Mouse (Mus musculus): ENCODE data around the gene Gclm.
"Not testable (repeated sequence)": the region's sequence is repeated elsewhere in the genome, so short reads cannot be mapped to it uniquely, and the experiment has no call there.

Gclm gene

DNA sequence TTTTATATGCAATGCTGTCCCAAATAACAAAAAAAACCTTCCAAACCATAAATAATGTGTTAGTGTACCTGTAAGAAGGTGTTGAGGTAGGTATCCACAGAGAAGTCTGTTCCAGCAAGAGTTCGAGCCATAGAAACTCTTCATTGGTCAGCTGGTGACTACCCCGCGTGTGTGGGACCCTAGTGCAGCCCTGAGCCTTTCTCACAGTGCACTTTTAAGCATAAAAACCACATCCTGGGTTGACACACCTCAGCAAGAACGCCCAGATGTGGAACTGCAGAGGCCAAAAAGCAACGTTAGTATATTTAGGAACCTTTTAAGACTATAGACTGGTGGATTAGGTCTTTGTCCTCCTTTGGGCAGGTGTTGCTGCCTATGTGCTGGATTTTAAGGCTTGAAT is 41.8 kb downstream of the Gclm start:
- in situ Hi-C loops (cut with MboI; ENCODE audit: low pct_unique_long_range_greater_than_20kb in 1 of 2, low sequenced_read_pairs in 2 of 2, unreplicated experiment in 1 of 2), result no loop called here

DNA sequence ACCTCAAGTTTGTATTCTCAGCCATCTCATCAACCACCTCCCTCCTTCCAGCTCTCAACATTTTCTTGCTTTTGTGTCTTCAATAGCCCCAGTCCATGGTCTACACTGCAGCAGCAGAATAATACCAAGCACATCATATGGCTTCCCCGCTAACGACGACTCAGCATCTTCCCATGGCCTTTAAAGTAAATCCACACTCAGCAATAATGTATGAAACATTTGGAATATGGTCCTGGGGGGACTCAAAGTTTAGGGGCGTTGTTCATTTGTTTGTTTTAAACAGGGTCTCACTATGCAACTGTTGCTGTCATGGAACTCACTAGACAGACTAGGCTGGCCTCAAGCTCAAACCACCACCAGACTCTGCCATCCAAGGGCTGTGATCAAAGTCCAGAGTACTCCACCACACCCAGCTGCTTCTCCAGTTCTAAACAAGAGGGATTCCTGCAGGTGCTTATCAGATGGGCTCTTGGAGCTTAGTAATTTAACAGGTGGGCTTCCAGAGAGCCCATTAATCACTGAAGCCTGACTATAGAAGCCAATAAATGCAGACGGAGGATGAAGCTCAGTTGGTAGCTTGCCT is 43.3 kb downstream of the Gclm start:
- in situ Hi-C loops (cut with MboI; ENCODE audit: low pct_unique_long_range_greater_than_20kb in 1 of 2, low sequenced_read_pairs in 2 of 2, unreplicated experiment in 1 of 2), result no loop called here

DNA sequence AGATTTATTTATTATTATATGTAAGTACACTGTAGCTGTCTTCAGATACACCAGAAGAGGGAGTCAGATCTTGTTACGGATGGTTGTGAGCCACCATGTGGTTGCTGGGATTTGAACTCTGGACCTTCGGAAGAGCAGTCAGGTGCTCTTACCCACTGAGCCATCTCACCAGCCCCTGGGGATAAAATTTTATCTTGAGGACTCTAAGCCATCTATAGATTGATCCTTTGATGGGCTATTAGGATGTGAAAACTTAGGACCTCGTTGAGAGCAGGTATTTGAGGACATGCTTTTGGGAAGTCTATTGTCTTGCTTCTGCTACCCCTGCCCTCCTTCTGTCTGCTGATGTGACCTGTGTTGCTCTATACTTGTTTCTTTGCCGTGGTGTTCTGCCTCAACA is 44.0 kb downstream of the Gclm start:
- in situ Hi-C loops (cut with MboI; ENCODE audit: low pct_unique_long_range_greater_than_20kb in 1 of 2, low sequenced_read_pairs in 2 of 2, unreplicated experiment in 1 of 2), result not testable (repeated sequence)

DNA sequence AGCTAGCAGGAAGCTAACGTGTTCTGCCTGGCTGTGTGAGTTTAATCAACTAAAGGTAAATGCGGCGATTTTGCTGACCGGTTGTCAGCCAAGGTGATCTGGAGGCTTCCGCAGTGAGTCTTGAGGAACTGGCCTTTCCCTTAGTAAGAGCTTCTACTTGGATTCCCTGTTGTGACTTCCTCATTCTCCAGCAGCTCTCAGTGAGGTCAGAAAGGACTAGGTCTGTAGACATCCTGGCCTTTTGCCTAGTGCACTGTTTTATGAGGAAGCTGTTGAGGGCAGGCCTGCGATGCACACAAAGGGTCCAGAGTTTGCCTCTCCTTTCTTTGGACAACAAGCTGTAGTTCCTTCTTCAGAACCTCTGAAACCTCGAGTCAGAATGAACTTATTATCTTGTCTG is 45.3 kb downstream of the Gclm start:
- in situ Hi-C loops (cut with MboI; ENCODE audit: low pct_unique_long_range_greater_than_20kb in 1 of 2, low sequenced_read_pairs in 2 of 2, unreplicated experiment in 1 of 2), result no loop called here

DNA sequence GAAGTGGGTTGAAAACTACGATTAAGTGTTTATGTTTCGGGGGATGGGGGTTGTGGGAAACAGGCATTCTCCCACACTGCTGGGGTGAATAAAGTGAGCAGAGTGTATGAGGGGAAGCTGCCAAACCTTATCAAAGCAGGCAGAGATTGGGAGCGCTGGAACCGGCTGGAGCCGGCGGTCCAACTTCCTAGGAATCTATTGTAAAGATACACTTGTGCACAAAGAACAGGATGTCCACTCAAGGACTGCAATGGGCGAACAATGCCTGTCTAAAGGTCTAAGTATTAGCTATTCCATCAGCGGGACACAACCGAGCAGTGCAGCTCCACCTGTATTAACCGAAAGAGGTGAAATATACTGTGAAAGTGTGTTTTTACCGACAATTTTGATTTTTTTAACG is 46.5 kb downstream of the Gclm start:
- in situ Hi-C loops (cut with MboI; ENCODE audit: low pct_unique_long_range_greater_than_20kb in 1 of 2, low sequenced_read_pairs in 2 of 2, unreplicated experiment in 1 of 2), result no loop called here

DNA sequence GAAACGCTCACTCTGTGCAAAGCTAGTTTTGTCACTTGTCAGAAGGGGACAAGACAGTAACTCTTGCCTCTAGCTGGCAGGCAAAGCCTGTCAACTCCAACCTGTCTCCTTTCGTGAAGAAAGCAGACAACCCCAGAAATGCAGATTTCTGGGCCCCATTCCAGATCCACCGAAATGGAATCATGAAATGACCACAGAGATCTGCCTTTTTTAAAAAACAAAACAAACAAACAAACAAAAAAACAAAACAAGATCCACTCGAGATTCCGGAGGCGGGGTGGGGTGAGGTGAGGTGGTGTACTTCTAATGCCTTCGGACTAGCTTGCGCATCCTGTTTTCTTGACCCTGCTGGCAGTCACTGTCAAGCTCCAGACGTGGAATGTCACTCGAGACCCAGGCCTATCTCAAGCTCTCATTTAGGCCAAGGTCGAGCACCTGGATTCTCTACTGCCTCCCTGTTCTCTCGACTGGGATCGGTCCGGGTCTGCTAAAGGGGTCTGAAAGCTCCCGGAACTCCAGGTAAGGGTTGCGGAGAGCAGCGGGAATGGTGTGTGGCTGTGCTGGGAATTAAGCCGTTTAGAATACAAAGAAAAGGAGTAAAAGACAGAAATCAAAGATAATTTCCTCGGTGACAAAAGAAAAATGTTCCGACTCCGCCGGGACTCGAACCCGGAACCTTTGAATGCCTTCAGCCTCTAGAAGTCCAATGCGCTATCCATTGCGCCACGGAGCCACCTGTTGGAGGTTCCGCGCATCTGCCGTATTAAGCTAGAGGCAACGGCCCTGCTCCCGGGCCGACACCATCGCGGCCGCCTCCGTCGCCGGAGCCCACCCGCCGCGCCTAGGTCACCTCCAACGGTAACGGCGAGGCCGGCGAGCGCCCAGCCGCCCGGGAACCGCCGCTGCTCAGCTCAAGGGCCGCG is 47.2 kb downstream of the Gclm start:
- in situ Hi-C loops (cut with MboI; ENCODE audit: low pct_unique_long_range_greater_than_20kb in 1 of 2, low sequenced_read_pairs in 2 of 2, unreplicated experiment in 1 of 2), result no loop called here

DNA sequence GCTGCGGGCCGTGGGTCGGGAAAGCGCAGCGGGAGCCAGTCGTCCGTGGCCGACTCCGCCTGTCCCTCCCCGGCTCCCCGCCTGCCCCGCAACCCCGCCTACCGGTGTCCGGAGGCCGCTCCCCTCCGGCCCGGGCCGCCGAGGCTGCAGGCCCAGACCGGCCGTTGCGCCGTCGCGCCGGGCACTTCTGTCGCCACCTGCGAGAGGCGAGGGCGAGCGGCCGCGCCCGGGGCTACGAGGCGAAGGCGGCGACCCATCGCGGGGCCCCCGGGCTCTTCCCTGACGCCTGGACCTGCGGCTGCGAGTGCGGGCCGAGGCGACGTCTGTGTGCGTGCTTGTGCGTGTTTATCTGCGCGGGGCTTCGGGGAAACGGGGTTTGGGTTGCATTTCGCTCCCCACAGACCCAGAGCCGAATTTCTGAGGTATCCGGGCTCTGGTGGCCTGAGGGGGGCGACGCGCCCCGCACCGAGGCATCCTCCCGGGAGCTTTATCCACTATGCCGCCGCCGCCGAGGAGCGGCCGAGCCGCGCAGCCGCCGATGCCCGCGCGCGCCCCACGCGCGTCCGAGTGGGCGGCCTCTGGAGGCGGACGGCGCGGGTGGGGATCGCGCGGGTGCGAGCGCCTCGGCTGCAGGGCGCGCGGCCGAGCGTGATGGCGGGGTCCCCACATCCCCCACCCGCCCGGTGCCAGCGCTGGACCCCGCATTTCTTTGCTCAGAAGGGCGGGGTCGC is 48.0 kb downstream of the Gclm start:
- in situ Hi-C loops (cut with MboI; ENCODE audit: low pct_unique_long_range_greater_than_20kb in 1 of 2, low sequenced_read_pairs in 2 of 2, unreplicated experiment in 1 of 2), result no loop called here

DNA sequence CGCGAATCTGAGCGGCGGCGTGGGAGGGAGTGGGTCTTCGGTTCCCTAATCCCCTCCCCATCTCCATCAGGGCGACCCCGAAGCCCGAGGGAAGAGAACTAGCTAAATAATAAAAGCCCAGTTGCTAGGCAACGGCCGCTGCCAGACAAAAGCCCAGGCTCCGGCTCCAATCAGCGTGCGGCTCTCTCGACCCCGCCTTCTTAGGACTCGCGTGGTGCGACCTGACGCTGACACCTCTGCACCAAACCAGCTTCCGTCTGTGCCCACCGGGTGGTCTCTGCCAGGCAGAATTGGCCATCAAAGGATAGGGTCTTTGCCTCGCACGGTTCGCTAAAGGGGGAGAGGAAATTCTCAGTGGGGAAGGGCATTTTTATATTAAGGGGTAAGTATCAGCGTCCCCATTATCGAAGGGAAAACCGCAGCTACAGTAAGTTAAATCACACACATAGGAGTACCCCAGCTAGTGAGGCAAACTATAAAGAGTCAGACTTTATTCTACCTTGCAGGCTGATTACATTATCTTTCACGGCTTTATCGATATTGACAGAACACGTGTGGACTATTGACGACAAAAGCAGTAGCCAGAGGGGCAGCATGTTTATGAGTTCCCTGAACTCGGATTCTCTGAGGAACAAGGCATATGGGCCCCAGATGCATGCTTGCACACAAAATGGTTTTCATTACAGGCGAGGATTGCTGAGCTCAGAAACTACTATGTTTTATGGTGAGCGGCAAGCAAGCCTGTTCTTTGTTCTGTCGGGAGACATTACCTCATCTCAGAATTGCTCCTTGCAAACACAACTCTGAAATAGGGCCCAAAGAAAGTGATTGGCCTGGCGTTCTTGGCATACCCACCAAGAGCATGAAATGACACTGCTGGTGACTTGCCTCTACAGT is 48.8 kb downstream of the Gclm start, which contains the start of gene Bcar3:
TSS of gene Bcar3 (plus strand) at position 183 of the 897 bp plus-strand sequence.
- in situ Hi-C loops (cut with MboI; ENCODE audit: low pct_unique_long_range_greater_than_20kb in 1 of 2, low sequenced_read_pairs in 2 of 2, unreplicated experiment in 1 of 2), result no loop called here

DNA sequence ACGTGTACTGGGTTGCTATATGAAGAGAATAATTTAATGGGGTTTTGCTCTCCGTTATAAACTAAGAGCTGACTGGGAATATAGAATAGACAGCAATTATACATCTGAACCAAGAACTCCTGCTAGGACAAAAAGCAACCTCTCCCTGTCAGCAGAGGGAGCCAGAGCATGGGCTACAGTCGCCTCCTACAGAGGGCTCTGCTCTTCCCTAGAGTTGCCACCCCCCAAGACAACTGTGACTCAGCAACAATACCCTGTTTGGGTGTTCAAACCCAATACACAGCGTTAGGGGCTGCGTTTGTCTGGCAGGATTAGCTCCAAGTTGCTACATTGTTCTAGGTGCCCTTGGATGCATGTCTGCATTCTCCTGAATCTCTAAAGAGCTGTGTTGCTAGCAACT is 50.2 kb downstream of the Gclm start:
- in situ Hi-C loops (cut with MboI; ENCODE audit: low pct_unique_long_range_greater_than_20kb in 1 of 2, low sequenced_read_pairs in 2 of 2, unreplicated experiment in 1 of 2), result no loop called here

DNA sequence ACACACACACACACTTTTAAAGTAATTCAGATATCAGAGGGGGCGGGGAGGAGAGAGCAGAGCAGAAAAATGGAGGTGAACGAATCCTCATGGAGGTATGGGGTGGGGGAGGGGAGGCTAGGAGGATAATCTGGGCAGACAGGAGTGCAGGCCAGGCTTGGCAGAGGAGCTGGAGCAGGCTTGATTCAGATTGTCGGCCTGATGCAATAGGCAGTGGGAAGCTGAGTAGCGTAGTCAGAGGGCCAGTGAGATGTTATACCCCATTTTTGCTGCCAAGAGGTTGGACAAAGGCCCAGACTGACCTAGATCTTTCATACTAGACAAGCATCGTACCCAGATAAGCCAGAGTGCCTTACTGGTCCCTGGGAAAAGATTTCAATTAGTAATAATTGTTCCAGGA is 51.6 kb downstream of the Gclm start:
- in situ Hi-C loops (cut with MboI; ENCODE audit: low pct_unique_long_range_greater_than_20kb in 1 of 2, low sequenced_read_pairs in 2 of 2, unreplicated experiment in 1 of 2), result no loop called here

DNA sequence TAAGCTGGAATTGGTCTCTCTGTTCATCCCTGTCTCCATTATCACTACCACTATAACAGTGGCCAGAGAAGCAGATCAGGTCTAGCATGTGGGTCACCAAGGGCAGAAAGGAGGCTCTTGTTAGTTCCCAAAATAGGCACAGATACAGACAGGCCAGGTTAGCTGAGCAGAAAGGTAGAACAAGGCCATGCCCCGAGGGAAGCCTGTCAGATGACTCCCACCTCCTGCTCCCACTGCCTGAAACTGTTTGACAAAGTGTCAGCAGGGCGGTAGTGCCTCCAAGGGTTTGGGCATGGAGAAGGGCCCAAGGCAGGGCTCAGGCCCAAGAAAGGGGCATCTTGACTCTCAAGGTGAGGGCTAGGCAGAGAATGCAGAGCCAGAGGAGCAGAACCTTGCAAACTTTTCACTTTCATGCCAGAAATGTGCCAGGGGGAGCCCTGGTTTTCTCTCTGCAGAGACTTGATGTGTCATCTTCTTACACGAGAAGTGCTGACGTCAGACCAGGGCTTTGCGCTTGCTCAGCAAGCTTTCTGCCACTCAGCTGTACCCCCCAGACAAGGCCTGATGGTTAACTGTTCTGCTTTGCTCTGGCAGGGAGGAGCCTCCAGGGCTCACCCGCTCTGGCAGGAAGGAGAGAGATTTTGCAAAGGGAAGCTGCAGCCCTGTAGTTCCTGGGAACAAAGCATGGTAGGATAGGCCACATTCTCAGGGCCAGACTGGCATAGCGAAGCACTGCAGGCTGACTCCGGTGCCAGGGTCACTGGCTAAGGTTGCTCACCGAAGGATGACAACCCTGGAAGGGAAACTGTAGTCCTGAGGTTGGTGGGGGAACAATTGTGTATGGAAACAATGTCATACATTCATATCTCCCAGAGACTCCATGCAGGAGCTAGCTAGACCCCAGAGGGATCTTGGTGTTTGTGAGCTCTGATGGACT is 55.9 kb downstream of the Gclm start:
- in situ Hi-C loops (cut with MboI; ENCODE audit: low pct_unique_long_range_greater_than_20kb in 1 of 2, low sequenced_read_pairs in 2 of 2, unreplicated experiment in 1 of 2), result loop anchor here in 1 of 2 experiments (25.0 kb wide), 1 partner anchor 336 kb away; no protein-coding TSS in a partner anchor

DNA sequence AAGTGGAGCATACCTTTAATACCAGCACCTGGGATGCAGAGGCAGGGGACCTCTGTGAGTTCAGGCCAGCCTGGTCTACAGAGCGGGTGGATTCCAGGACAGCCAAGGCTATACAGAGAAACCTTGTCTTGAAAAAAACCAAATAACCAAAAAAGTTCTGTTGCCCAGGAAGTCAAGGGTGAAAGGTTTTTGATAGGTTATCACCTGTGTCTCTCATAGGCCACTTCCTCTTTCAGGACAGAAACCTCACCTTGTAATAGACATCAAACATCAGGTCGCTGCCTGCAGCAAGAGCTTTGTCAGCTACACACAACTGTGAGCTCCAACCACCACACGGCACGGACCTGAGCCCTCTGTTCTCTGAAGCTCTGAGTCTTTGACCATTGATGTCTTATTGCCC is 59.2 kb downstream of the Gclm start:
- in situ Hi-C loops (cut with MboI; ENCODE audit: low pct_unique_long_range_greater_than_20kb in 1 of 2, low sequenced_read_pairs in 2 of 2, unreplicated experiment in 1 of 2), result loop anchor here in 1 of 2 experiments (25.0 kb wide), 1 partner anchor 333 kb away; no protein-coding TSS in a partner anchor

DNA sequence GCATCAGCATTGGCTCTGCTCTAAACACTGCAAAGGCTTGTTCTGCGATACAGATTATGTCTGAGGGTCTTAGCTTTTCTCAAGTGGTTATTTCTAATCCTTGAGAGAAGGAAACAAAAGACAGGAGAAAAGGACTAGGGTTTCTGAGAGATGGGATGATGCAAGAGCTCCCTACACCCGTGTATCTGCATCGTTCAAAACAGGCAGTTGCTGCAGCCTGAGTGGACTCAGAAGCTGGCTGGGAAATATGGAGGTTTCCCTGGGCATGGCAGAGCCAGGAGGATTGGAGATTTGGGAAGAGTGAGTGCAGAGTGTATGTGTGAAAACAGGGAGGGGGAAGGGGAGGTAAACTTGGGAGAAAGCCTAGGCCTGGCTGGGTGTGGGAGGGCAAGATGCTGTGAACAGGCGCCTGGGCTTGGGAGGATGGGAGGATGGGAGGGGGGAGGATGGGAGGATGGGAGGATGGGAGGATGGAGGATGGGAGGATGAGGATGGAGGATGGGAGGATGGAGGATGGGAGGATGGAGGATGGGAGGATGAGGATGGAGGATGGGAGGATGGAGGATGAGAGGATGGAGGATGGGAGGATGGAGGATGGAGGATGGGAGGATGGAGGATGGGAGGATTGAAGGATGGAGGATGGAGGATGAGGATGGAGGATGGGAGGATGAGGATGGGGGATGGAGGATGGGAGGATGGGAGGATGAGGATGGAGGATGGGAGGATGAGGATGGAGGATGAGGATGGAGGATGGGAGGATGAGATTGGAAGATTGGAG is 62.7 kb downstream of the Gclm start:
- in situ Hi-C loops (cut with MboI; ENCODE audit: low pct_unique_long_range_greater_than_20kb in 1 of 2, low sequenced_read_pairs in 2 of 2, unreplicated experiment in 1 of 2), result loop anchor here in 1 of 2 experiments (25.0 kb wide), 1 partner anchor 329 kb away; no protein-coding TSS in a partner anchor

DNA sequence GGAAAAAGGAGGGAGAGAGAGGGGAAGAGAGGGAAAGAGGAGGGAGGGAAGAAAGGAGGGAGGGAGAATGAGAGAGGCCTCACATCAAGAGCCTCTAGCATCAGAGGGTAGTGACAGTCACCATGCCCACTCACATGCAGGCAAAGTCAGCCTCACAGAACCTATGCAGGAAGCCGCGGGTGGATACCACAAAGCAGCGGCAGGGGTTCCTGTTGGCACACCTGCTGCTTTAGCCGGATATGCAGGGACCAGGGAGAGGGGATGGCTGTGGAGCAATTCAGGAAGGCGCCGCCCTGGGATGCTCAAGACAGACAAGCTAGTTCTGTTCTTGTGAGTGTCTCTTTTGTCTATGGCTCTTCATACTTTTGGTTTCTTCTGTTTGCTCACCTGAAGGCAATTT is 63.6 kb downstream of the Gclm start:
- in situ Hi-C loops (cut with MboI; ENCODE audit: low pct_unique_long_range_greater_than_20kb in 1 of 2, low sequenced_read_pairs in 2 of 2, unreplicated experiment in 1 of 2), result loop anchor here in 1 of 2 experiments (25.0 kb wide), 1 partner anchor 328 kb away; no protein-coding TSS in a partner anchor

DNA sequence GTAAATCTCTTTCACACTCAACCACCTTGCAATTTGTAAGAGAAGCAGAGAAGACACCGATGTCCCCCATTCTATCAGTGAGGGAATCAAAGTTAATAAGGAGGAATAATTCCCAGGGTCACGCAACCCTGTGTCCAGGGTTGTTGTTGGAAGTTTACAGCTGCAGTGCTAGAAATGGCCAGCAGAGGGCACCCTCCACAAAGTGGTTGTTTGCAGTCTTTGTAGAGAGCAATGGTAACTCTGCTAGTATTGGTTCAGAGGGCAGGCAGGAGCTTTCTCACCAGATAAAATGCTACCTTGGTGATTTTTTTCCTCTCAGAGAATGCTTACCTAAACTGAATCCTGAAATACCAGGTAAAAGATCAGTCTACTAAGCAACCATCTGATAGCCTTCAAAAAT is 66.7 kb downstream of the Gclm start:
- in situ Hi-C loops (cut with MboI; ENCODE audit: low pct_unique_long_range_greater_than_20kb in 1 of 2, low sequenced_read_pairs in 2 of 2, unreplicated experiment in 1 of 2), result loop anchor here (5.0 to 25.0 kb wide), 4 partner anchors 150 to 325 kb away; no protein-coding TSS in a partner anchor

DNA sequence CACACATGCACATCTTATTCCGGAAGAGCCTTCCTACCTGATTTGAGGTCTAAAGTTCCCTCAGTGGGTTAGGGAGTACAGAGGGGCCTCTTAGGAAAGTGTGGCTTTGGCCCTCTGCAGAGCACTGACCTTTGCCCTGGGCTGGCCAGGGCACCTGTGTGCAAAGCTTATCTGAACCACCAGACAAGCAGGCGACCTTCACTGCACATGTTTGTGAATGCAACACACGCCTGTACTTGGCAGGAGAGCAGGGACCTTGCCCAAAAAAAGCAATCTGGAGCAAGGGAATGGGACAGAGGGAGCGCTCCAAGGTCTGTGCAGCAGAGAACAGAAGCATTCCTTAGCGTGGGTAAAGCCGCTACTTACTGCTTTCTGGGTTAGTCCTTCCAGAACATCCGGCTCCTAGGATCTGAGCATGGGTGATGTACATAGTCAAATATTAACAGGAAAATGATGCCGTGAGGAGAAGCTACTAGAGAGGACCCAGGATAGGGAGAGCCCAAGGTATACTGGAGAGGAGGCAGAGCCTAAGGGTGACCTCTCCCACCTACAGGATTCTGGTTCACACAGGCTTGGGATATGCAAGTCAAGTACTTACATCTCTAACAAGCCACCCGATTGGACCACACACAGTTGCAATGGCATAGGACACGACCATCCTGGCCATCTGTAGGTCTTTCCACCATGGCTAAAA is 67.7 kb downstream of the Gclm start:
- in situ Hi-C loops (cut with MboI; ENCODE audit: low pct_unique_long_range_greater_than_20kb in 1 of 2, low sequenced_read_pairs in 2 of 2, unreplicated experiment in 1 of 2), result loop anchor here (5.0 to 25.0 kb wide), 4 partner anchors 149 to 324 kb away; no protein-coding TSS in a partner anchor
